ENCODE assay signal across 12 mouse cellular contexts in the genomic region with DNA sequence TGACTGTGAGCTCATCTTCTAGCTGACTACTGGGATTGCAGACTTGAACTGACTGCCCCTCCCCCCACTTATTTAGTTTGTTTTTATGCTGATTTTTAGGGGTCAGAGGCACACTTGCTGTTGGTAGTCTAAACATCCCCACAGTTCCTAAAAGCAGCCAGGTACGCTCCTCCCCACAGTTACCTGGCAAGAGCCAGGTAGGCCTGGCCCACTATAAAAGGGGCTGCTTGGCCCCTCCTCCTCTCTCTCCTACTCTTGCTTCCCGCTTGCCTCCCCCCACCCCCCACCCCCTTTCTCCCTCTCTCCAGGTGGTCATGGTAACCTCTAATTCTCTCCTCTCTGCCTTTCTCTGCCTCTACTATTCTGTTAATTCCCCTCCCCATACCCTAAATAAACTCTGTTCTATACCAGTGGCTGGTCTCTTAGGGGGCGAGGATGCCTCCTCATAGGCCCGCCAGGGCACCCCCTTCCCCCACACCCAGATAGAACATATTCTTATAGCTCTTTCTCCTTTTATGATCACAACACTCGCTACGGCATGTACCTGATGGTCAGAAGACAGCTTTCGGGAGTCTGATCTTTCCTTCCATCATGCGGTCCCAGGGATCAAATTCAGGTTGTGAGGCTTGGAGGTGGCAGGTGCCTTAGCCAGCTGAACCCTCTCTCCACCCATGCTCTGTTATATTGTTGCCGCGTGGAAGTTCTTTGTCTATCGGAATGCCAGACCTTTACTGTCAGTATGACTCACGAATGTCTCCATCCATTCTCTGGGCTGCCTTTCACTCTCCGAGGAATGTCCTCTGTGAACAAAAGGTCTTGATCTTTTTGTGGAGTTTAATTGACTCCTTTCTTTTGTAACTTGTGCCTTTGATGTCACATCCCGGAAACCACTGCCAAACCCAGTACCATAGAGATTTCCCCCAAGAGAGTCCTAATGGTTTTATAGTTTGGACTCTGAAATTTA. TPM values are rescaled to one million over a fixed set of nuclear protein-coding genes. Genes with fewer than 3 reads are reported as not detected.
DNase-seq lines count a peak whose midpoint lies in the region; ATAC-seq and TF ChIP-seq lines count a peak whose summit lies in the region.
"Had no signal": no experiment of that assay in that cellular context is flagged by ENCODE, and none has a peak within 500 bp of the region (broad histone marks: within the 10 kb centered on the region; RNA-seq: fewer than 3 reads in every experiment).

No protein-coding gene starts in this region.

- no peaks in the 10 kb centered on the region; the same call in none of the 2 replicates for H3K4me1 ChIP-seq in embryonic facial prominence, embryonic 11.5 days (ENCODE audit: control insufficient read depth, insufficient read depth, low read length)
- H3K4me1 ChIP-seq in intestine, embryonic 16.5 days (ENCODE audit: control insufficient read depth, insufficient read depth, low read length): peaks cover 36% of the 10 kb centered on the region
- peaks cover 10% of the 10 kb centered on the region; the same call in 1 of the 2 replicates for H3K4me1 ChIP-seq in neural tube, embryonic 14.5 days (ENCODE audit: control insufficient read depth, insufficient read depth, low read length)
- H3K4me1 ChIP-seq in kidney, embryonic 14.5 days (ENCODE audit: control insufficient read depth, insufficient read depth, low read length): 0 out of 2 replicates have a peak, but pooled peaks cover 4% of the 10 kb centered on the region

- no peak overlapping the region; the same call in 1 of the 2 replicates for H3K9ac ChIP-seq in embryonic facial prominence, embryonic 11.5 days (replicated peaks; ENCODE audit: low read length)
- H3K9ac ChIP-seq in intestine, embryonic 16.5 days (ENCODE audit: low read depth, low read length): no peak overlapping the region
- H3K9ac ChIP-seq in neural tube, embryonic 14.5 days (replicated peaks; ENCODE audit: low read depth, low read length): peak overlapping the region; percentile 34; the same call in 1 of the 2 replicates
- no peak overlapping the region for H3K9ac ChIP-seq in kidney, embryonic 14.5 days (ENCODE audit: low read depth, low read length)
- H3K9ac ChIP-seq: embryonic facial prominence, embryonic 15.5 days; kidney, embryonic 15.5 days had no signal

- 25% methylated on average over 14 of the region's 14 CpGs for WGBS in embryonic facial prominence, embryonic 11.5 days
- WGBS in intestine, embryonic 16.5 days: 31% methylated on average over 14 of the region's 14 CpGs
- WGBS in neural tube, embryonic 14.5 days: 5% methylated on average over 14 of the region's 14 CpGs
- 26% methylated on average over 14 of the region's 14 CpGs for WGBS in kidney, embryonic 14.5 days

- H3K27ac ChIP-seq in layer of hippocampus, adult 2 months: peak overlapping the region; percentile 33; the same call in 1 of the 2 replicates
- no peak overlapping the region for H3K27ac ChIP-seq in embryonic facial prominence, embryonic 11.5 days (replicated peaks; ENCODE audit: low read depth, low read length)
- peak overlapping the region; percentile 69; the same call in 1 of the 2 replicates for H3K27ac ChIP-seq in intestine, embryonic 16.5 days (ENCODE audit: low read length)
- peak overlapping the region; percentile 66 for H3K27ac ChIP-seq in neural tube, embryonic 14.5 days (ENCODE audit: low read depth, low read length)
- no peak overlapping the region for H3K27ac ChIP-seq in kidney, embryonic 14.5 days (ENCODE audit: low read depth, low read length)
- H3K27ac ChIP-seq: embryonic facial prominence, embryonic 15.5 days; kidney, embryonic 15.5 days had no signal

- no peak for DNase-seq in layer of hippocampus, adult 2 months (ENCODE audit: low spot score in 2 of 2)
- DNase-seq in layer of hippocampus, adult 9-11 months: no peak
- peak; percentile 43 for DNase-seq in embryonic facial prominence, embryonic 11.5 days (ENCODE audit: low spot score)
- no peak for DNase-seq in thymus, adult 18-20 months
- no peak for DNase-seq in gastrocnemius, adult 18-20 months (ENCODE audit: low spot score)
- DNase-seq: lung, postnatal 36 days had no signal

- H3K4me3 ChIP-seq in layer of hippocampus, adult 2 months: no peak overlapping the region
- no peak overlapping the region for H3K4me3 ChIP-seq in embryonic facial prominence, embryonic 11.5 days (ENCODE audit: low read depth, low read length)
- no peak overlapping the region for H3K4me3 ChIP-seq in intestine, embryonic 16.5 days (ENCODE audit: low read length)
- H3K4me3 ChIP-seq in neural tube, embryonic 14.5 days (ENCODE audit: low read depth, low read length): no peak overlapping the region
- H3K4me3 ChIP-seq in kidney, embryonic 14.5 days (ENCODE audit: low read length): no peak overlapping the region
- H3K4me3 ChIP-seq: embryonic facial prominence, embryonic 15.5 days; kidney, embryonic 15.5 days had no signal

- H3K27me3 ChIP-seq in embryonic facial prominence, embryonic 11.5 days (ENCODE audit: control insufficient read depth, insufficient read depth, low read length): no peaks in the 10 kb centered on the region
- H3K27me3 ChIP-seq in intestine, embryonic 16.5 days (replicated peaks; ENCODE audit: control insufficient read depth, insufficient read depth, low read length): no peaks in the 10 kb centered on the region
- no peaks in the 10 kb centered on the region for H3K27me3 ChIP-seq in neural tube, embryonic 14.5 days (ENCODE audit: control insufficient read depth, insufficient read depth, low read length)
- H3K27me3 ChIP-seq in kidney, embryonic 14.5 days (ENCODE audit: control insufficient read depth, insufficient read depth, low read length): no peaks in the 10 kb centered on the region
- H3K27me3 ChIP-seq: embryonic facial prominence, embryonic 15.5 days; kidney, embryonic 15.5 days; Patski had no signal

- no peak for TF ChIP-seq CTCF in layer of hippocampus, adult 2 months (conservative IDR thresholded peaks at IDR 0.05)

- H3K4me2 ChIP-seq in embryonic facial prominence, embryonic 11.5 days (ENCODE audit: low read depth, low read length): no peak overlapping the region
- H3K4me2 ChIP-seq in intestine, embryonic 16.5 days (ENCODE audit: low read depth, low read length): no peak overlapping the region
- H3K4me2 ChIP-seq in neural tube, embryonic 14.5 days (ENCODE audit: low read depth, low read length): peak overlapping the region; percentile 36; the same call in 1 of the 2 replicates
- H3K4me2 ChIP-seq in kidney, embryonic 14.5 days (replicated peaks; ENCODE audit: low read depth, low read length): no peak overlapping the region
- H3K4me2 ChIP-seq: embryonic facial prominence, embryonic 15.5 days; kidney, embryonic 15.5 days had no signal

- no peaks in the 10 kb centered on the region for H3K9me3 ChIP-seq in embryonic facial prominence, embryonic 11.5 days (replicated peaks; ENCODE audit: control insufficient read depth, low read length)
- no peaks in the 10 kb centered on the region for H3K9me3 ChIP-seq in intestine, embryonic 16.5 days (ENCODE audit: control insufficient read depth, low read length)
- H3K9me3 ChIP-seq in neural tube, embryonic 14.5 days (ENCODE audit: control insufficient read depth, low read length): no peaks in the 10 kb centered on the region
- no peaks in the 10 kb centered on the region for H3K9me3 ChIP-seq in kidney, embryonic 14.5 days (ENCODE audit: control insufficient read depth, low read length)
- H3K9me3 ChIP-seq: embryonic facial prominence, embryonic 15.5 days; kidney, embryonic 15.5 days had no signal

- ATAC-seq in embryonic facial prominence, embryonic 11.5 days (replicated peaks; ENCODE audit: insufficient number of reproducible peaks, low FRiP score, low TSS enrichment, low read depth): no peak
- no peak for ATAC-seq in intestine, embryonic 16.5 days
- no peak; the same call in 1 of the 2 replicates for ATAC-seq in neural tube, embryonic 14.5 days (ENCODE audit: low read depth)
- no peak; the same call in 1 of the 2 replicates for ATAC-seq in kidney, embryonic 14.5 days (ENCODE audit: low FRiP score, low TSS enrichment)
- ATAC-seq: Patski had no signal

- H3K36me3 ChIP-seq in embryonic facial prominence, embryonic 11.5 days (replicated peaks; ENCODE audit: control insufficient read depth, insufficient read depth, low read depth, low read length): no peaks in the 10 kb centered on the region
- H3K36me3 ChIP-seq in intestine, embryonic 16.5 days (ENCODE audit: control insufficient read depth, insufficient read depth, low read length): peaks cover 3% of the 10 kb centered on the region; the same call in 1 of the 2 replicates
- H3K36me3 ChIP-seq in neural tube, embryonic 14.5 days (ENCODE audit: control insufficient read depth, insufficient read depth, low read length): peaks cover 5% of the 10 kb centered on the region
- H3K36me3 ChIP-seq in kidney, embryonic 14.5 days (ENCODE audit: control insufficient read depth, insufficient read depth, low read length): peaks cover 19% of the 10 kb centered on the region; the same call in 1 of the 2 replicates

RNA-seq across cellular contexts. Expression of a gene that starts 8.7 kb away (rescaled TPM):
- total RNA-seq in layer of hippocampus, adult 2 months (2021): 10 to 100 TPM; 52.0 to 55.7 TPM
- polyA plus RNA-seq in embryonic facial prominence, embryonic 11.5 days (2014; fragmentation: Nextera tagmentation; extraction: Ambion mirVana): 33.4 and 38.5 TPM in 2 replicates
- polyA plus RNA-seq in intestine, embryonic 16.5 days (2015; fragmentation: Nextera tagmentation; extraction: Ambion mirVana): 66.8 and 71.3 TPM in 2 replicates
- polyA plus RNA-seq in neural tube, embryonic 14.5 days (2014; fragmentation: Nextera tagmentation; extraction: Ambion mirVana): 51.5 and 58.5 TPM in 2 replicates
- polyA plus RNA-seq in kidney, embryonic 14.5 days (2014; fragmentation: Nextera tagmentation; extraction: Ambion mirVana): 38.2 and 62.2 TPM in 2 replicates
- total RNA-seq in gastrocnemius, adult 18-20 months (2021): 10 to 100 TPM; 15.2 to 15.9 TPM

RNA-seq across cellular contexts. Expression of a gene that starts 28.8 kb away (rescaled TPM):
- not detected for total RNA-seq in layer of hippocampus, adult 2 months (2021)
- polyA plus RNA-seq in embryonic facial prominence, embryonic 11.5 days (2014; fragmentation: Nextera tagmentation; extraction: Ambion mirVana): 2.2 and 2.6 TPM in 2 replicates
- 0.76 and 0.81 TPM in 2 replicates for polyA plus RNA-seq in intestine, embryonic 16.5 days (2015; fragmentation: Nextera tagmentation; extraction: Ambion mirVana)
- polyA plus RNA-seq in neural tube, embryonic 14.5 days (2014; fragmentation: Nextera tagmentation; extraction: Ambion mirVana): not detected in 2 replicates
- polyA plus RNA-seq in kidney, embryonic 14.5 days (2014; fragmentation: Nextera tagmentation; extraction: Ambion mirVana): not detected in 2 replicates
- total RNA-seq in gastrocnemius, adult 18-20 months (2021): not detected
- polyA plus RNA-seq: embryonic facial prominence, embryonic 15.5 days; Patski had no signal

RNA-seq across cellular contexts. Expression of a gene that starts 42.2 kb away (rescaled TPM):
- 100 to 1,000 TPM; 150 to 156 TPM for total RNA-seq in layer of hippocampus, adult 2 months (2021)
- polyA plus RNA-seq in embryonic facial prominence, embryonic 11.5 days (2014; fragmentation: Nextera tagmentation; extraction: Ambion mirVana): 13.9 and 16.4 TPM in 2 replicates
- polyA plus RNA-seq in intestine, embryonic 16.5 days (2015; fragmentation: Nextera tagmentation; extraction: Ambion mirVana): 11.8 and 15.5 TPM in 2 replicates
- 19.3 and 23.9 TPM in 2 replicates for polyA plus RNA-seq in neural tube, embryonic 14.5 days (2014; fragmentation: Nextera tagmentation; extraction: Ambion mirVana)
- 13.5 and 17.5 TPM in 2 replicates for polyA plus RNA-seq in kidney, embryonic 14.5 days (2014; fragmentation: Nextera tagmentation; extraction: Ambion mirVana)
- total RNA-seq in gastrocnemius, adult 18-20 months (2021): 1 to 10 TPM; 2.8 to 3.0 TPM

Comparison
In these comparisons a context has a peak if more than half of its experiments do, and no peak if none do; other contexts are left out.
1. H3K27ac ChIP-seq: peak in layer of hippocampus, adult 2 months (single experiment), intestine, embryonic 16.5 days (single experiment) and neural tube, embryonic 14.5 days (single experiment); none in embryonic facial prominence, embryonic 11.5 days (single experiment) and kidney, embryonic 14.5 days (single experiment).